Mouse (Mus musculus) midbrain, embryonic 11.5 days (tissue): ENCODE measurements at regions not wholly inside any gene's neighbourhood (a gene's known extent, or its start where the extent isn't known, plus 50 kb on each side); places are given as distances from the start of the nearest gene placed in this dataset.

Experiments
- ATAC-seq: fragments of 200-750 bp; cut with Nextera tagmentation; 2 replicates; pipeline ENCODE4 v1.8.0; 2017; ENCODE audit warnings: moderate TSS enrichment, moderate library complexity; ENCODE audit not compliant: low FRiP score
- DNase-seq: peaks from one replicate; pipeline ENCODE4 v3.0.0; 2015; ENCODE audit warnings: low spot score; ENCODE audit errors: missing footprints
- H3K27ac ChIP-seq: fragments of 300-500 bp; sonication (generic); 2 replicates; pipeline ENCODE4 v1.5.1; 2014; ENCODE audit warnings: low read depth, low read length
- H3K27me3 ChIP-seq: fragments of 300-500 bp; sonication (generic); 2 replicates; pipeline ENCODE4 v1.6.1; 2014; ENCODE audit warnings: mild to moderate bottlenecking, low read length, moderate library complexity, mixed read lengths; ENCODE audit not compliant: control insufficient read depth, insufficient read depth
- H3K36me3 ChIP-seq: fragments of 300-500 bp; sonication (generic); 2 replicates; pipeline ENCODE4 v1.6.1; 2014; ENCODE audit warnings: mild to moderate bottlenecking, low read length, moderate library complexity, mixed read lengths; ENCODE audit not compliant: control insufficient read depth, insufficient read depth
- H3K4me1 ChIP-seq: fragments of 300-500 bp; sonication (generic); 2 replicates; pipeline ENCODE4 v1.6.1; 2014; ENCODE audit warnings: low read length; ENCODE audit not compliant: control insufficient read depth, insufficient read depth
- H3K4me2 ChIP-seq: fragments of 300-500 bp; sonication (generic); 2 replicates; pipeline ENCODE4 v1.6.1; 2014; ENCODE audit warnings: mild to moderate bottlenecking, moderate library complexity
- H3K4me3 ChIP-seq: fragments of 300-500 bp; sonication (generic); 2 replicates; pipeline ENCODE4 v1.5.1; 2014; ENCODE audit warnings: low read depth, low read length
- H3K9ac ChIP-seq: fragments of 300-500 bp; sonication (generic); 2 replicates; pipeline ENCODE4 v1.6.1; 2014; ENCODE audit warnings: low read length
- H3K9me3 ChIP-seq: fragments of 300-500 bp; sonication (generic); 2 replicates; pipeline ENCODE4 v1.6.1; 2016; ENCODE audit warnings: low read length; ENCODE audit not compliant: control insufficient read depth
- WGBS: fragments of 180-500 bp; shearing (Covaris S2); extraction: QIAGEN DNeasy Blood & Tissue Kit; methylation state at CpG from one replicate; pipeline ENCODE4 v1.1.7; 2014; 5-methylcytosine and 5-hydroxymethylcytosine counted together

- H3K27me3 ChIP-seq, result no peaks in the 10 kb centered on the region
- whole genome bisulfite sequencing, result 49% methylated on average over 3 of the region's 3 CpGs
- no peak overlapping the region for H3K4me3 ChIP-seq
- H3K27ac ChIP-seq, result no peak overlapping the region
- H3K4me1 ChIP-seq, result no peaks in the 10 kb centered on the region
- no peak overlapping the region for H3K9ac ChIP-seq
- no peaks in the 10 kb centered on the region for H3K36me3 ChIP-seq
- no peaks in the 10 kb centered on the region for H3K9me3 ChIP-seq
- ATAC-seq (peak; percentile 76; the same call in 1 of the 2 replicates), DNase-seq (peak; percentile 90)
- H3K4me2 ChIP-seq, result no peak overlapping the region
Measured at GRCm38 (mm10) chr13:115287371-115287770, 185.6 kb upstream of the Itga1 start.

DNA sequence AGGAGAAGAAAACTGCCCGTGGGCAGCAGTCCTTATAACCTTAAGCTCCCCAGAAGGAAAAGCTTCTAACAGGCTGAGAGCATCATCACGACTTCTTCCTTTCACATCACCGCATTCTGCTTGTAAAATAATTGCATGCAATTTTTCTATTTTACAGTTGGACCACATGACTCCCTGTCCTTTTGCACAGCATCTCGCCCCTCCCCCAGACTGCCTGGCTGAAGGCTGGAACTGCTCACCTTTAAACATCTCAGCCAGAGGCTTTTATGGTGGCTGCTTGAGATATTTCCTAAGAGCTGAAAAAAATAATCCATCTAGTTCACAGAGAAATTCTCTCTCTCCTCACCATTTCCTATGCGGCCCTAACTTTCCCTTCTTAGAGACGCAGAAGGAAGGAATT is 164.4 kb upstream of the Itga1 start:
- Histone ChIP-seq H3K9me3 (no peaks in the 10 kb centered on the region), H3K9ac (no peak overlapping the region), H3K4me2 (no peak overlapping the region), H3K27ac (no peak overlapping the region), H3K4me1 (no peaks in the 10 kb centered on the region), H3K36me3 (no peaks in the 10 kb centered on the region), H3K4me3 (no peak overlapping the region), H3K27me3 (no peaks in the 10 kb centered on the region)
- no peak for ATAC-seq
- peak; percentile 44 for DNase-seq
- 83% methylated on average over 6 of the region's 6 CpGs for WGBS

- no peaks in the 10 kb centered on the region; the same call in 1 of the 2 replicates for H3K4me1 ChIP-seq
- peak; percentile 63 for ATAC-seq
- H3K36me3 ChIP-seq, result no peaks in the 10 kb centered on the region
- peak; percentile 81 for DNase-seq
- no peak overlapping the region for H3K4me2 ChIP-seq
- no peak overlapping the region for H3K4me3 ChIP-seq
- no peaks in the 10 kb centered on the region for H3K27me3 ChIP-seq
- H3K9ac ChIP-seq, result no peak overlapping the region
- H3K9me3 ChIP-seq, result no peaks in the 10 kb centered on the region
- H3K27ac ChIP-seq, result no peak overlapping the region
- WGBS, result 51% methylated on average over 2 of the region's 2 CpGs
Measured at GRCm38 (mm10) chr13:115257345-115257744, 155.6 kb upstream of the Itga1 start.

- H3K9ac ChIP-seq, result no peak overlapping the region
- ATAC-seq (no peak), DNase-seq (peak; percentile 57)
- no peaks in the 10 kb centered on the region for H3K27me3 ChIP-seq
- H3K4me3 ChIP-seq, result no peak overlapping the region
- H3K4me2 ChIP-seq, result no peak overlapping the region
- H3K4me1 ChIP-seq, result no peaks in the 10 kb centered on the region; the same call in 1 of the 2 replicates
- 64% methylated on average over 3 of the region's 3 CpGs for WGBS
- no peaks in the 10 kb centered on the region for H3K9me3 ChIP-seq
- no peak overlapping the region for H3K27ac ChIP-seq
- H3K36me3 ChIP-seq, result no peaks in the 10 kb centered on the region
Measured at GRCm38 (mm10) chr13:115252541-115252940, 150.8 kb upstream of the Itga1 start.

DNA sequence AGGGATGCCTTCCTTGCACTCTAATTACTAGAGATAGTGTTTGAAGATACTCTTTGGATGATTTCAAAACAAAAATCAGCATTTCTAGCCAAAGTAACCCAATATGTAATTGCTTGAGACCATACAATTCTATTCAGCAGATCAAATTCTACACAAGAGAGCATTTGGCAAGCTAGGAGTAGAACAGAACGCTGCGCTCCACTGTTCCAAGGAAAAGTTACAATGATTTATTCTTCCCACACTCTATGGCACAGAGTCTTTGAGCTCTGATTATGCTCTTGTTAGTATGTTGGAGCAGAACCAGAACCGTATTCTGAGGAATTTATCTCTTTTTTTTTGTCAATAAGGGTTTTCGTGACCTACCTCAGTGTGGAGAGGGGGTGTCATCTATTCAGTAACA is 130.2 kb upstream of the Itga1 start:
- Histone ChIP-seq H3K9me3 (no peaks in the 10 kb centered on the region), H3K27ac (no peak overlapping the region), H3K36me3 (no peaks in the 10 kb centered on the region), H3K27me3 (no peaks in the 10 kb centered on the region), H3K4me2 (no peak overlapping the region), H3K4me3 (no peak overlapping the region), H3K4me1 (no peaks in the 10 kb centered on the region), H3K9ac (no peak overlapping the region)
- ATAC-seq (no peak), DNase-seq (peak; percentile 51)
- WGBS, result 93% methylated on average over 4 of the region's 4 CpGs

DNA sequence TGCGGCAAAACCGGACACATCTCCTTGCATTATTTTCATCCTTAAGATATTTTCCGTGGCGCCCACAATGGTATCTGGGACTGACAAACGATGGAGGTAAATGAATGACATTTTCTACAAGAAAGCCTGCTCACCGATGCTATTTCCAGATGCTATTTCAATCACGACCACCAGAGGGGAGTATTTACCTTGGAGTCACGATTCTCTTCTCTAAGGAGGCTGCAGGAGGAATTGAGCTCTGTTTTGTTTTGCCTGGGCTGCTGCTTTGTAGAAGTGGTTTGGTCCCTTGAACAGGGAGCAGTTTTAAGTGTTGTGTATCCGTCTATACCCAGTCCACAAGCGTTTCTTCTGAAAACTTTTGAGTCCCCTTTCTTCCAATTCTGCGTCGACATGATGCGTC is 128.7 kb upstream of the Itga1 start:
- peak; percentile 94 for DNase-seq
- Histone ChIP-seq H3K4me2 (no peak overlapping the region), H3K27me3 (no peaks in the 10 kb centered on the region), H3K27ac (no peak overlapping the region), H3K4me1 (no peaks in the 10 kb centered on the region), H3K9me3 (no peaks in the 10 kb centered on the region), H3K9ac (no peak overlapping the region), H3K4me3 (no peak overlapping the region), H3K36me3 (no peaks in the 10 kb centered on the region)
- ATAC-seq, result peak; percentile 77
- WGBS, result 29% methylated on average over 13 of the region's 13 CpGs

DNA sequence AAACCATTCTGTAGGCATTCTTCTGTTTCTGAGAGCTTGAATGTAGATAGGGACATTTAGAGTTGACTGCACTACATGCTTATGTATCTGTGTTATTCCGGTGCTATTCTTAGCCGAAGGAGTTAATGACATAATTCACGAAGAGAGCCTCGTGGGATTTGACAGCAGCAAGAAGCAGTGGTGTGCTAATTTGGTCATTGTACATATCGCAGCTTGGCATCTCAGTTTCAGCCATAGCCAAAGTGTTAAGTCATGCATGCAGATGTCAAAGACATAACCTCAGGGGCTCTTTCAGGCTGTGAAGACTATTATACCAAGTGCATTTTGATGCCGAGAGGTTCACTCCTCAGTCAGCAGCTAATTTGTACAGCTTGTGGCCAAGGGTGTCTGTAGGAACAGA is 125.1 kb upstream of the Itga1 start:
- Histone ChIP-seq H3K27me3 (no peaks in the 10 kb centered on the region), H3K9me3 (no peaks in the 10 kb centered on the region), H3K36me3 (no peaks in the 10 kb centered on the region), H3K4me1 (no peaks in the 10 kb centered on the region), H3K4me2 (no peak overlapping the region), H3K9ac (no peak overlapping the region), H3K27ac (no peak overlapping the region), H3K4me3 (no peak overlapping the region)
- no peak for DNase-seq
- no peak for ATAC-seq
- 57% methylated on average over 6 of the region's 6 CpGs for WGBS

- no peaks in the 10 kb centered on the region for H3K36me3 ChIP-seq
- no peak overlapping the region for H3K9ac ChIP-seq
- no peak overlapping the region for H3K27ac ChIP-seq
- no peak for DNase-seq
- no peak overlapping the region for H3K4me3 ChIP-seq
- no peaks in the 10 kb centered on the region for H3K4me1 ChIP-seq
- no peak for ATAC-seq
- H3K9me3 ChIP-seq, result no peaks in the 10 kb centered on the region
- no peak overlapping the region for H3K4me2 ChIP-seq
- no peaks in the 10 kb centered on the region for H3K27me3 ChIP-seq
- 71% methylated on average over 2 of the region's 2 CpGs for WGBS
Measured at GRCm38 (mm10) chr13:115219701-115220100, 117.9 kb upstream of the Itga1 start.

DNA sequence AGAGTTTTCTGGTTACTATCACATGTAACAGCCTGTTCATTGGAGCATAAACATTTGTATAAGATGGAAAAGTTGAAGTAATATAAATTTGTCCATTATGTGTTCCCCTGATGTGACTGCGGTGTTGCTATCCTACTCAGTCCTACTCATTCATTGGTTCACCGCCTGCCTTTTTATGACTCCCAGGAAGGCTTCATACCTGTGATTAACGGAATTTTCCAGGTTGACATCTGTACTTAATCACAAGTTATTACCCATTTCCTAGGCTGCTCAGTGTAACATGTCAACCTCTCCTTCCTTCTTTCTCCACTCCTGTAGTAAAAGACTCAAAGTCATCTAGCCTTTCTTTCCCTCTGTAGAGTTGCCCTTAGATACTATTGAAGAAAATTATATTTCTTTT is 109.5 kb upstream of the Itga1 start:
- ATAC-seq, result no peak
- DNase-seq, result no peak

More for the DNA sequence above, 109.5 kb upstream of the Itga1 start:
- H3K4me3 ChIP-seq, result no peak overlapping the region
- WGBS, result 88% methylated on average over 3 of the region's 3 CpGs
- no peaks in the 10 kb centered on the region for H3K4me1 ChIP-seq
- no peak overlapping the region for H3K27ac ChIP-seq
- no peak overlapping the region for H3K9ac ChIP-seq
- no peaks in the 10 kb centered on the region for H3K36me3 ChIP-seq
- no peaks in the 10 kb centered on the region for H3K27me3 ChIP-seq
- no peaks in the 10 kb centered on the region for H3K9me3 ChIP-seq
- no peak overlapping the region for H3K4me2 ChIP-seq
